Mouse (Mus musculus) liver, adult 2 months (tissue): ENCODE results near the gene Pgm5.

Experiments
- CTCF ChIP-seq: fragments of 200-500 bp; IDR thresholded peaks from 2 replicates; pipeline ENCODE4 v1.5.1; 2011; ENCODE audit warnings: low read depth, low read length, control low read depth
- POLR2A ChIP-seq: fragments of 200-500 bp; IDR thresholded peaks from 2 replicates; pipeline ENCODE4 v1.6.1; 2011; ENCODE audit warnings: low read length, control low read depth; ENCODE audit not compliant: insufficient read depth; ENCODE audit errors: extremely low read depth

GRCm38 (mm10) chr19:24648016-24648415 is 213.6 kb downstream of the Pgm5 start:
- TF ChIP-seq CTCF (no peak), POLR2A (no peak)
